Mouse (Mus musculus): ENCODE measurements around the gene Smoc2.

The Smoc2 gene

DNA sequence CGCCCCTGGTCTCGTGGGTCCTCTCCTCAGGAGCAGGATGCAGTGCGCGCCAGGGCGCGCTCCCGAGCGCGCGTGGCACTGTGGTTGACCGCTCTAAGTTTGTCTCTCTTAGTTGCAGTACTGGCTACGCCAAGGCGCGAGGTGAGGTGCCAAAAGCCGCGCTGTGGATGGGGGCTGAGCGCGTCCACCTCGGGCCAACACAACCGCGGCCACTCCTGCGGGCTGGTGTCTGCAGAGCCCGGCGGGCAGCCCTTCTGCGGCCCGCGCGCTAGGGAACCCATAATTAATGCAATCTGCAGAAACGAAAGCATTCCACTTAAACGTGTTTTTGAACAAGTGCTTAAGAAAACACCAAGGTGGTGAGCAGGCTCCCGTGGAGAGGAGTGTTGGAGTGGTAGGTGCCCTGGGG is 1.1 kb downstream of the Smoc2 start:
- DNase-seq: no peak

DNA sequence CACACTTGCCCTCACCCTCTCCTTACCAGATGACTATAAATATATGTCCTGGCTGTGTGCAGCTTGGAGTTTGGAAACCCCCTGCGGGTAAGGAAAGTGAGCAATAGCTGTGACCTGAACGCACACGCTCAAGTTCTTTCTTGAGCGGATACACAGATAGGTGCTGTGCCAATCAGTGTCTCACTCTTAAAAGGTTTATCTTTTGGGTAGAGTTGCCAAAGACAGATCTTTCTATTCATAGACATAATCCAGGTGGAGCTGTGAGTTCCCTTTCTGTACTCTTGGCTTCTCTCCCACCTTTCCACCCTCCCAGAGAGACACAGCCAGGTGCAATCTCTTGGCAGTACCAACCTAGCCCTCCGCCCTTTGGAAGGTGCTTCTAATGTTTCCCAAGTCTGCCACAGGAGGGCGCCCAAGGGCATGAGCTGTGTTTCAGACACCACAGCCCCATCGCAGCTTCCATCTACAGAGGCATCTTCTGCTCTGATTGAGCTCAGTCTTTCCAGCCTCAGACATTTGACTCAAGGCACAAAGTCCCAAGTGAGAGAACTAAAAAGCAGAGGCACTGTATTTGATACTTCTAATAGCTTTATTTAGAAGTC is 8.8 kb downstream of the Smoc2 start:
- peak; percentile 63 for DNase-seq

DNA sequence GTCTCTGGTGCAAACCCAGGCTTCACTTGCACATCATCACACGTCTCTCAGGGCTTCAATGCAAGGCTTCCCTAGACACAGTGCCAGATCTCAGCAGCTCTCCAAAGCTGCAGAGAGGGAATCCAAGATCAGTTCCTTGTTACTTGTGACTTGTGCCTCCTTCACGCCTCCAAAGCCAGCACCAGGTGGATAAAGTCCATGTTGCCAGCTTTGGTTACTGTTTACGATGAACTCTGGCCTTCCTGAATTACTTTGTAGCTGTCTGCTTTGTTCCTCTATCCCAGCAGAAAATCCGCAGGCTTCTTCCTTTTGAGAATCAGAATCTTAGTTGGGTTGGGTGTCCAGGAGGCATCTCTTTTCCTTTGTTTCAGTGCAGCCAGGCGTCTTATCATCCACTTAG is 14.3 kb downstream of the Smoc2 start:
- no peak for DNase-seq

DNA sequence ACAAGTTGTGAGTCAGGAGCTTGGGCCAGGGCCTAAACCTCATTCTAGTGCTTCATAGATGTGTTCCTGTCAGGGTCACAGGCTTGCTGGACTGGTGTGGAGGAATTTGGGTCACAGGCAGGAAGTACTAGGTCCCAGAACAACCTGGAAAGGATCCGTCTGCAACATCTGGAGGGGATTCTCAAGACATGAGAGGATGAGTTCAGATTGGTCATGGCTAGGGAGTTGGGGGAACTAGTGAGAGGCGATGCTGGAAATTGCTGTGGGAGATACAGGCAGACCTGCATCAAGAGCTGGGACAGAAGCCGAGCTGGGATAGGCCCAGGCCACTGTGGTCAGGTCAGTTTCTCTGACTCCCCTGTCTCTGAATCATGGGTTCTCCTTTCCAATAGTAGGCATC is 15.8 kb downstream of the Smoc2 start:
- no peak for DNase-seq

DNA sequence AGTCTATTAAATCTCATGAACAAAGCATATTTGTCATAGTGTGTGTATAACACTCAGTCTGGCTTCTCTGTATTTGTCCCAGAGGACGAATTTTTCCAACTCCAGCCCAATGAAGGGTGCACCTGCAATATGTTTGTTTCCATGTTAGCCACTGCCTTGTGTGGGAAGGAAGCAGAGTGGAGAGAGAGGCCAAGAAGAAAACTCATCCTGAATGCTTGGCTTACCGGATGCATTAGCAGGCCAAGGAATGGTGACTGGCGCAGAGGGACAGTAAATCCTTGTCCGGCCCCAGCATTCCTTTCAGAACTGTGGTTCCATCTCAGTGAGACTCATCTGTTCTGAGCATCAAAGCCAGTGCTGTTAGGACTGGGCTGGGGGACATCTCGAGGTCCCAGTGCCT is 21.1 kb downstream of the Smoc2 start:
- no peak for DNase-seq

DNA sequence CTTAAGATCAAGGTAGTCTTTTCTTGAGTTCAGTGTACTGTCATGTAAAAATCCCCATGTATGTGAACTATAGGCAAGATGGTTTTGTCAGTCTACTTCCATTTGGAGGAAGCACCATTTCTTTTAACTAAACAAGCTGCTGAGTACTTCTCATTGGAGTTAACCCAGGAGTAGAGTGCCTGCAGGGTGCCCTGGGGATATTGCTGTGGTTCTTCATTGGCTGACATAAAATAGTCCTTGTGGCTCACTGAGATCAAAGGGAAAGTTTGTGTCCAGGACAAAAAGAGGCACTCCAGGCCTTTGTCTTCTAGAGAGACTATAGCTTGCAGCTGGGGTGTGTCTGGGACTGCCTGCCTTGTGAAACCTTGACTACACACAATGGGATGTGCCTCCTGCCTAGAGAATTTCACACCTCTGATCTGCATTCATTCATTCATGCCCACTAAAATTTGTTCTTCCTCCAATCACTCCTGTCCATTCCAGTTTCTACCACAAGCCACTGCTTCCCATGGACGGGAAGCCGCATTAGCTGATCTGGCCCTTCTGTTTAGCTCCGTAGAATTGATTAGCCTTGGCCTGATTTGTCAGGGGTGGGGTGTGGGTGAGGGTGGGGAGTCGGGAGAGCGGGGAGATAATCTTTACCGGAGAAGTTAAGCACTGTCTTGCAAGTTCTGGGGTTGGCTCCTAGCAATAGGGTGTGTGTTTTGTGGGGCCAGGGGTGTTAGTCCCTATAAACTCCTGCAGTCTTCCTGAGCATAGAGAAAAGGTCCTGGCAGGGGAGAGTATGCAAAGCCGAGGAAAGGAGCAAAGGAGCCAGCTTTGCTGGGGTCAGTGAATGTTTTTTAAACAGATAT is 22.4 kb downstream of the Smoc2 start:
- no peak for DNase-seq

DNA sequence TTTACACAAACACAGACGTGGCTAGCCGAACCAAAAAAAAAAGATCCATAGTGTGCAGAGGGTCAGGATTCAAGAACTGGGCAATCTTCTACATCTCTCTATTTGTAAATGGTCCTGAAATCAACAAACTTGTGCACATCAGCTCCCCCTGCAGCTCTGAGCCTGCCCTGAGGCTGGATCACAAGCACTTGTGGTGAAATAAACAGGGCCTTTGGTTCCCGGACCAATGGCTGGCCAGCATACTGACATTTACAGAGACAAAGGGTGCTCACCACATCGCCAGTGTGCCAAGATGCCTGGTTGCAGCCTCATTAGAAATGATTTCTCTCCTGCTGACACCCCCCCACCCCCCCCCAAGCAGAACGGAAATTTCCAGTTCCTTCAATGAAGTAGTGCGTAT is 23.1 kb downstream of the Smoc2 start:
- DNase-seq: no peak

DNA sequence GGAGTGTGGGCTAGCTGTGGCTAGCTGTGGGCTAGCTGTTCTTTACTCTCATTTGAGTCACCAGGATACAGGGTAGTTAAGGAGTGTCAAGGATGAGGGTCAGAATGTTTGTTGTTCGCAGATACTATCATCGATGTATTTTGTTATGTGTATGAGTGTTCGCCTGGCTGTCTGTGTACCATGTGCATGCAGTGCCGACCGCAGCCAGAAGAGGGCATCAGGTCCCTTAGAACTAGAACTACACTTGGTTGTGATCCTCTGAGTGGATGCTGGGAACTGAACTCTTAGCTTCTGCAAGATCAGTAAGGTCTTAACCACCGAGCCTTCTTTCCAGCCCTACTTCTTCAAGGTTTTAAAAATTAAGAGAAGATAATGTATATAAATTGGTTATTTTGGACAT is 24.4 kb downstream of the Smoc2 start:
- no peak for DNase-seq

DNA sequence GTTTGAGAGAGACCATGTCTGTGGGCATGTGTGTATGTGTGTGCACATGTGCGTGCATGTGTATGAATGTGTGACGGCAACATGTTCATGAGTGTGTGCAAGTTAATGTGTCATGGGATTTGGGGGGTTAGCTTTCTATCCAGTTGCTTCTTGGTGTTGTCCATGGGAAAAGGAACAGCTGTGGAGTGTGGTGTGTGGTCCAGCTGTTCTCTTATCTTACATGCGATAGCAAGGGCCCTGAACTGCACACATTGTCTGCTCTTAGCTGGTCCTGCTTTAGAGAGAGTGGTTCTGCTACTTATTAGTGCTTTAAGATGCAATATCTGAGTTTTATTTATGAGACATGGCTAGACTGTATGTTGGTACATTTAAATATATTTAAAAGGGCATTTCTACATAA is 30.6 kb downstream of the Smoc2 start:
- DNase-seq: no peak

DNA sequence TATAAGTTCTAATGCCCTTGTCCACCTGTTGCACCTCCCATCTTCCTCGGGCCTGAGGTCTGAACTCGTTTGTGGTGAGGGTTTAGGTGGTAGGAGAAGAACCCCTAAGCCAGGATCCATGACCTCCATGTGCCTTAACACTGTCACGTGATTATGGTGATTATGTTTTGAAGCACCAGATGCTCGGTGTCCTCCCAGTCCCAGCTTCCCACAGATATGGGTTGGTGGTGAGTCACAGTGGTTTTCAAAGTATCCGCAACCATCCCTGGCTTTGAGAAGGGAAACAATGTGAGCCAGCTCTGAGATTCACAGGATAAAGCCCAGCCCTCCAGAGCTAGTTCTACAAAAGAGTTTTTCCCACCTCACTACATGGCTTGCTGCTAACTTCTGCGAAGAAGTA is 33.1 kb downstream of the Smoc2 start:
- no peak for DNase-seq

DNA sequence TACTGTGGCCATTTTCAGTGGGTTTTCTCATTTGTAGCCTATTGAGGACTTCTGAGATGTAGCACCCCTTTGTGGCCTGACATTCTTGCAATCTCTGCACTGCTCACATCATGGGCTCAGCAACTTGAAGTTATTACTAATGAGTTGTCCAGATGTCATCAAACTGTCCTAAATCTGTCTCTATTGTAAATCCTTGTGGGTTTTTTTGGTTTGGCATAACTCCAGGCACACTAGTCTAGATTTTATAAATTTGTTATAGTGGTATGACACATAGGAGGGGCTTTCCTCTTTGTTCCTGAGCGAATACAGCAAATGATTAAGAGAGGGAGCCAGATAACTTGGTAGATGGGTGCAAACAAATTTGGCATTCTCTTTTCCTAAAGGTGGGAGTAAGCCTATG is 35.0 kb downstream of the Smoc2 start:
- no peak for DNase-seq

DNA sequence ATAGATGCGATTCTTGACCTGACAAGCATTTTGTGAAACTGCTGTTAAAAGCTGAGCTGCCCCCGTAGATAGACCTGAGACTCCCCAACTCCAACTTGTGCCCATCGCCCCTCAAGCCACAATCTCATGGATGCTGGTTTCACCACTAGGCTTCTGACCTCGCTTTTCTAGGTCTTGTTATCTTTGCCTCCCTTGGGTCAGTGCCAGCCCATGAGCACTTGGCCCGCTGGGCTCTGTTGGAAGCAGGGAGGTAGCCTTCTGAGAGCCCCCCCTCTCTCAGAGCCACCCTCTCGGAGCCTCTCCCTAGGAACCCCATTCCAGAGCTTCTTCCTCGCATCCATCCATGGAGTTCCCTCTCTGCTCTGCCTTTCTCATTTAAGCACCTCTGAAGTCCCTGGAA is 37.2 kb downstream of the Smoc2 start:
- no peak for DNase-seq

DNA sequence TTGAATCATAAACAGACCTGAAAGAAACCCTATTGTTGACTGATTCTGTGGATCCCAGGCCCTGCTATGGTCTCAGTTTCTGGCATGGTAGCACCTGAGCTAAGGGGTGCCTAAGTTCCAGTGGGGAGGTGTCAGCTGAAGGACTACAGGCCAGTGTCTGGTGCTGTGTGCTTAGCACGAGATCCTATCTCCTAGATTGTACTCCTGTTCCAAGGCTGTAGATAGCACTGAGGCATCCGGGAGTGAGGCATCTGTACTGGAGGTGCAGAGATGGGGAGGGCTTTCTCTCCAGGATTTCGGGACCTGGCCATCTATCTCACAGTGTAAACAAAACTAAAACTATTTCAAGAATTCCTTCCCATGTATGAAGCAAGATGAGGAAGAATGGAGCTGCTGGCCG is 38.1 kb downstream of the Smoc2 start:
- no peak for DNase-seq

DNA sequence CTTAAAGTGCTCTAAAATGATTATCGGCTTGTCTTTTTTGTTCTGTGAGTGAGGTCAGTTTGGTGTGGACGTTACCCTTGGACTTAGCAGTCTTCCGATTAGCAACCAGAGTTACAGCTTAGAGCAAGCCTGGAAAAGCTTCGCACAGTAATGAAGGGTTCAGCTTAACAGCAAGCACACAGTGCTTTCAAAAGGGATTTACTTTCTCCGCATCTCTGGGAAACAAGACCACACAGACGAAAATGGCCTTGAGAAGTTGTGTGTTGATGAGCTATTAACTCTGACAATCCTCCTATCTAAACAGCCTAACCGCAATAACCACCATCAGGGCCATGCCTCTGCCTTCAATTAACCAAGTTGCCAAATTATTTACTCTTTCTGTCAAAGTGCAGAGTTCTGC is 46.9 kb downstream of the Smoc2 start:
- DNase-seq: no peak

DNA sequence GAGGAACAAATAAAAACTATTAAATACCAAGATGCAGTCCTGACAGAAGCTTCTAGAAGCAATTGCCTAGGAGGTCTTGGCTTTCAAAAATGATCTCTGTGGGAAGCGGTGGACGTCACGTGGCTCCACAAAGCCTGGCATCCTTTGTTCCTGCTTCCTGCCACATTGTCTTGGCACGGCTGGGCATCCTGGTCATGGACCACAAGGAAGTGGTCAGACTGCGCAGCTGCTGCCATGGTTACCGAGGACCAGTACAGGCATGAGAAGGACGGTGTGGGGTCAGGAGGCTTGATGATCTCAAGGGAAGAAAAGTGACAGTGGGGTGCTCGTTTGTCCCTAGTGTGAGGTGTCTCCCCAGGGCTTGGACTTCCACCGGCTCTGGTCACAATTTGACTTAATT is 48.7 kb downstream of the Smoc2 start:
- peak; percentile 37 for DNase-seq

DNA sequence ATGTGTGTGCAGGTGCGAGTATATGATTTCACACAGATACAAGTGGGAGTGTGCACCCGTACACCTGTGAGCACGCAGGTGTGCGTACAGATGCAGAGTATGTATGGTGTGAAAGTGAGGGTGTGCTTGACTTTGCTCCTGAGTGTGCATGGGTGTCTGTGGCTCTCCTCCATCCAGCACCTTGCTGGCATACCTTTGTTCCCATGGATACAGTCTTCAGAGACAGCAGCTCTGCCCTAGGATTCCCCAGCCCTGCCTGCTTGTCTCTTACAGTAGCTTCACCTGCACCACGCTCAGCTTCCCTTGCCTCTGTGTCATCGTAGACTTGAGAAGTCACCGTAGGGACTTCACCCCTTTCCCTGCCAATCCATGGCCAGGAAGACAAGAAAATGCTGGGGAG is 51.2 kb downstream of the Smoc2 start:
- no peak for DNase-seq

DNA sequence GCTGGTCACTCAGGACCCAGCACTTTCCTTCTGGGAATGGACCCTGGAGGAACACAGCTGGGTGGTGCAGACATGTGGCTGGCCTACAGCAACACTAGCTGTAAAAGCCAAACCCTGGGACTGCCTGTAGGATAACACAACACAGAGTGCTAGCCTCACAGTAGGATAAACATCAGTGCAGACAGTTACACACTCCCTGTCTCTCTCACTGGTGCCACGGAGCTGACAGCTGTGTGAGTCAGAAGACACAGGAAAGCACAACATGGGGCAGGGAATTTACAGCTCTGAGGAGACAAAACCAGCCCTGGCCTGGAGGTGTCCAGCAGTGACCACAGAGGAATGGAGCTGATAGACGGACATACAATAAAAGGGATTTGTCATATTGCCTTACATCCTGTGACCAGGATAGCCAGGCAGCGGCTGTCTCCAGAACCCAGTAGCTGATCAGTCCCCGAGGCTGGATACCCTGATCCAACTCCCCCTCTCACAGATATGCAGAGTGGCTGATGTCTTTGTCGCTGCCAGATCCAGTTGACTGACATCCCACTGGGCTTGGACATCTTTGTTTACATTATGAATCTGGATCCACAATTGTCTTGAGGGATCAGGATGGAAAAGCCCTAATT is 60.7 kb downstream of the Smoc2 start:
- no peak for DNase-seq

DNA sequence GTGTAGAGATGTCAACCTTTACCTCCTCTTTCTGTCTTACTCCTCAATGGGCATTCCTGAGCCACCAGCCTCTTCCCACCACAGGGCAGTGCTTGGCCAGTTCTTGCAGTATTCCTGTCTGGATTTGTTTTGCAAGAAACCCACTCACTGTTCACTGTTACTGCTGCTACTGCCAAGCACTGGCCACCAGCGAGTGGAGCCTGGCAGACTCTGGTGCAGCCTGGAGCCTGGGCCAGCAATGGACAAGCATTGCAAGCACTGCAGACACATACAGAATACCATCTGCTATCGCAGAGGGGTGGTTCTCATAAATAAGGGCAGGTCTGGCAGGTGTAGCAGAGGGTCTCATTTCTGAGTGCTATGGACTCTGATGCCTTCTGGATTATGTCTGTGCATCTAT is 61.4 kb downstream of the Smoc2 start:
- DNase-seq: no peak

DNA sequence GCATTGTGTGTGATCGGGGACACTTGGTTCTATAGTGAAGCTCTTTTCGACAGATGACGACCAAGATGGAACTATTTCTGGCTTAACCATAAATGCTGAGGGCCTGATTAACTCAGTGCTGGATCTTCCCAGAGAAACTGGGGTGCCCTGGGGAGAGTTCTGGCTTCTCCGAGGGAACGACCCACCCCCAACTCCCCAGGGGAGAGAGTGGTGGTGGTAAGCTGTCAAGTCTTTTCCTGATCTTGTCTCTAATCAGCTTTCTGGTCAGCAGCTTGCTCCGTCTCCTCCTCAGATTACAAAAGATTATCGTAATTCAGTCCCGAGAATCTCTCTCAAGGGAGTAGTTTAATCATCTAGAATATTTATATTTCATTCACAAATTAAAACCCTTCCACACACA is 63.2 kb downstream of the Smoc2 start:
- DNase-seq: no peak

DNA sequence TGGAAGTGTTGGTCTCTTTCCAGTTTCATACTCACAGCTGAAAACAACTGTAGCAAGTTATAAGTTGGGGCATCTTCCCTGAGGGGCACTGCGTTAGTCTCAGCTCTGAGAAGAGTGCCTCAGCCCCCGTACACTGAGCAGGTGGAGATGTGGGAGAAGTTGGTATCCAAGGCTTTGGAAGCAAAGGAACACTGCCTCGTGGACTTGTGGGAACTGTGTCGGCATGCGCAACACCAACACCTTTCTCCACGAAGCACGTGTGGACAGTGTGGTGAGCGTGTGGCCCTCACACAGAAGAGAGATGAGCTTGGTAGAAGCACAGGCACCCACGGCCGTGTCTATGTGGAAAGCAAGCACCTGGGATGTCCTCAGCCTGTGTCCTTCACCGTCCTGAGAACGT is 64.1 kb downstream of the Smoc2 start:
- no peak for DNase-seq

DNA sequence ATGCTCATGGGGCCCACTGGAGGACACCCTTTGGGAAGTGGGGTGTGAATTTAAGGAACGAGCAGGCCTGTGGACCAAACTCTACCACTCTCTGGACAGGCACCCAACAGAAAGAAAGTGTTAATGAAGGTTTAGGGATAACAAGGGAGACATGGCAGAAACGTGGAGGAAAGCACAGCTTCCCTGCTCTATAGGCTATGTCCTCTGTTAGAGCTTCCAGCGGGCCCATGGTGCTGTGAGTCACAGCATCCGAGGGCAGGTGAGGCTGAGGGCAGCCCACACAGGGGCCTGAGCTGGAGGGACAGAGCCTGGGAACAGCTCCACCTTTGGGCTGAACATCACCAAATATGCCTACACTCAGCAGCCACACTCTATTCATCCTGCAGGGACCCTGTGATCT is 66.2 kb downstream of the Smoc2 start:
- DNase-seq: no peak

DNA sequence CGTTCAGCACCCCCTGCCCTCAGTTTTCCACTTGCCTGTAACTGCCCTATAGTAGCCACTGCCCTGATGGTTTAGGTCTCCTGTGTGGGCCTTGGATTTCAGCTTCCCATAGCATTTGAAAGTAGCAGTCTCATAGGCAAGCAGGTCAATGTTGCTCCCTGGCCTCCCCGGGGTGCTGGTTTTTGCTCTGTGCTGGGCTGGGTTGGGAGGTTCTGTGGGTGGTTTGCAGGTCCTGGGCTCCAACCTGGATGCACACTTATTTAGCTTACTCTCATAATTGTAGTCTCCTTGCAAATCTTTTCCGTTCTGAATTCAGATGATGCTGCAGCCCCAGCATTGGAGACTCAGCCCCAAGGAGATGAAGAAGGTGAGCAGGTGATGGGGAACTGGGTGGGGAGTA is 67.6 kb downstream of the Smoc2 start:
- no peak for DNase-seq

DNA sequence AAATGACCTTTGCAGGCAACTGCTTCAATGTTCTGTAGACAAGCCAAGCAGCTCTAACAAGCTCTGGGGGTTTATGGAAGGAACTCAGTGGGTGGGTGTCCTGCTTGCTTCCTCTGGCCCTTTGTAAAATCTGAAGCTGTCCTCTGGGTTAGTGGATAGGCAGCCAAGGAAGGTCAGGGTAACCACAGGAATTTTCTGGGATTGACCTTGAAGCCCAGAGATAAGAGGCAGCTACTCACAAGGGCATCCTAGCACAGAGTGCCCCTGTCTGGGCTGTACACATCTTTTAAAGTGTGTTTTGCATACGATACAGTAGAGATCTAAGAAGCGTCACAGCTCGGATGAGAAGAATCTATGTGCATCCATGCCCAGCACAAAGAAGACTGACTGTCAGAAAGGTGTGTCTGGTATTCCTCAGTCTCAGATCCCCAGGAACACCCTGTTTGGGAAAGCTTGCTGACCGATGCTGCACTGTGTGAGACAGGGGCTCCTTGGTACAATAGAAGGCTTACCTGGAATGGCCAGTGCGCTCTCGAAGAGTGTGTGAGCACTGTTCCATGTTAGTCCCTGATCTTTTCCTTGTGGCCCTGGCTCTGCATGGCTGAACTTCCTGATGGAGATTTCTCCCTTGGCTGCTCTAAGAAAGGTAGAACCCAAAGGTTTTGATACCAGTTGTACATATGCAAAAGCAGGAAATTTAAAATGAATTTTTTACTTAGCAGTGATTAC is 69.9 kb downstream of the Smoc2 start:
- no peak for DNase-seq
